Mouse (Mus musculus) forebrain, embryonic 14.5 days (tissue): ENCODE results near the gene Trappc6b. TPM values are rescaled to one million over a fixed set of nuclear protein-coding genes. Genes with fewer than 3 reads are reported as not detected.
"Not testable (repeated sequence)": the region's sequence is repeated elsewhere in the genome, so short reads cannot be mapped to it uniquely, and the experiment has no call there.

Experiments
- ATAC-seq: fragments of 200-750 bp; cut with Nextera tagmentation; 2 replicates; pipeline ENCODE4 v1.8.0; 2017; ENCODE audit warnings: mild to moderate bottlenecking, moderate library complexity
- DNase-seq: peaks from one replicate; pipeline ENCODE4 v3.0.0-alpha.2; 2015; ENCODE audit warnings: low spot score
- H3K27ac ChIP-seq: fragments of 300-500 bp; sonication (generic); 2 replicates; pipeline ENCODE4 v1.5.1; 2014; ENCODE audit warnings: low read depth, mild to moderate bottlenecking, control low read depth, low read length, moderate library complexity
- H3K27me3 ChIP-seq: fragments of 300-500 bp; sonication (generic); replicated peaks from 2 replicates; pipeline ENCODE4 v1.6.1; 2014; ENCODE audit warnings: low read length, control low read depth, mixed read lengths; ENCODE audit not compliant: control insufficient read depth, insufficient read depth
- H3K36me3 ChIP-seq: fragments of 300-500 bp; sonication (generic); 2 replicates; pipeline ENCODE4 v1.6.1; 2014; ENCODE audit warnings: low read length, control low read depth; ENCODE audit not compliant: control insufficient read depth, insufficient read depth
- H3K4me1 ChIP-seq: fragments of 300-500 bp; sonication (generic); 2 replicates; pipeline ENCODE4 v1.6.1; 2014; ENCODE audit warnings: antibody characterized with exemption, low read length, control low read depth; ENCODE audit not compliant: control insufficient read depth, insufficient read depth
- H3K4me2 ChIP-seq: fragments of 300-500 bp; sonication (generic); 2 replicates; pipeline ENCODE4 v1.6.1; 2014; ENCODE audit warnings: mild to moderate bottlenecking, control low read depth, low read length
- H3K4me3 ChIP-seq: fragments of 300-500 bp; sonication (generic); 2 replicates; pipeline ENCODE4 v1.5.1; 2014; ENCODE audit warnings: low read depth, low read length, control low read depth
- H3K9ac ChIP-seq: fragments of 300-500 bp; sonication (generic); 2 replicates; pipeline ENCODE4 v1.6.1; 2014; ENCODE audit warnings: mild to moderate bottlenecking, low read length, control low read depth, moderate library complexity
- H3K9me3 ChIP-seq: fragments of 300-500 bp; sonication (generic); replicated peaks from 2 replicates; pipeline ENCODE4 v1.6.1; 2016; ENCODE audit warnings: low read length, control low read depth, mixed read lengths; ENCODE audit not compliant: control insufficient read depth
- WGBS: fragments of 180-500 bp; shearing (Covaris S2); extraction: QIAGEN DNeasy Blood & Tissue Kit; methylation state at CpG from one replicate; pipeline ENCODE4 v1.1.7; 2014; 5-methylcytosine and 5-hydroxymethylcytosine counted together
- polyA plus RNA-seq: library from polyadenylated mRNA; unstranded; fragments of >200 nt; fragmentation: Nextera tagmentation; extraction: Ambion mirVana; gene quantifications from 2 replicates; pipeline ENCODE4 v1.2.1, GENCODE M21; 2014

Trappc6b gene
- polyA plus RNA-seq, 1 experiment from 2014 or later: 92.8 TPM

- DNase-seq (no peak), ATAC-seq (no peak)
- Histone ChIP-seq H3K36me3 (peaks cover 26% of the 10 kb centered on the region), H3K27ac (peak overlapping the region; percentile 81; the same call in 1 of the 2 replicates), H3K4me2 (peak overlapping the region; percentile 54), H3K4me1 (peaks cover 8% of the 10 kb centered on the region), H3K27me3 (no peaks in the 10 kb centered on the region), H3K9me3 (no peaks in the 10 kb centered on the region), H3K4me3 (peak overlapping the region; percentile 100), H3K9ac (no peak overlapping the region)
- 78% methylated on average over 3 of the region's 3 CpGs for WGBS
These were observed 4.5 kb upstream of the Trappc6b start for GRCm38 (mm10) chr12:59065776-59066175.

GRCm38 (mm10) chr12:59064837-59065236, 3.6 kb upstream of the Trappc6b start:
- Histone ChIP-seq H3K9ac (no peak overlapping the region), H3K27ac (no peak overlapping the region), H3K36me3 (peaks cover 17% of the 10 kb centered on the region), H3K4me2 (no peak overlapping the region), H3K4me1 (peaks cover 12% of the 10 kb centered on the region), H3K27me3 (no peaks in the 10 kb centered on the region), H3K9me3 (no peaks in the 10 kb centered on the region), H3K4me3 (no peak overlapping the region)
- ATAC-seq (no peak), DNase-seq (no peak)
- 90% methylated on average over 8 of the region's 8 CpGs for WGBS

GRCm38 (mm10) chr12:59060322-59060721, 950 bp downstream of the Trappc6b start:
- DNase-seq (peak; percentile 16), ATAC-seq (no peak)
- Histone ChIP-seq H3K27ac (peak overlapping the region; percentile 89; the same call in 1 of the 2 replicates), H3K4me1 (peaks cover 9% of the 10 kb centered on the region), H3K9ac (peak overlapping the region; percentile 91), H3K4me2 (peak overlapping the region; percentile 80), H3K9me3 (no peaks in the 10 kb centered on the region), H3K4me3 (peak overlapping the region; percentile 59), H3K36me3 (peaks cover 3% of the 10 kb centered on the region; the same call in 1 of the 2 replicates), H3K27me3 (no peaks in the 10 kb centered on the region)
- 63% methylated on average over 4 of the region's 4 CpGs for WGBS

GRCm38 (mm10) chr12:59058242-59058641, 3.0 kb downstream of the Trappc6b start:
- WGBS: 84% methylated on average over 5 of the region's 5 CpGs
- not testable (repeated sequence) for ATAC-seq, H3K9me3 ChIP-seq

GRCm38 (mm10) chr12:59056222-59056621, 5.0 kb downstream of the Trappc6b start:
- no peak overlapping the region for H3K9ac ChIP-seq
- WGBS: 97% methylated on average over 11 of the region's 11 CpGs
- H3K4me3 ChIP-seq: no peak overlapping the region
- H3K27me3 ChIP-seq: no peaks in the 10 kb centered on the region
- H3K36me3 ChIP-seq: peaks cover 14% of the 10 kb centered on the region; the same call in 1 of the 2 replicates
- no peaks in the 10 kb centered on the region for H3K9me3 ChIP-seq
- H3K4me2 ChIP-seq: no peak overlapping the region
- no peak for DNase-seq
- H3K4me1 ChIP-seq: peaks cover 9% of the 10 kb centered on the region
- ATAC-seq: no peak
- H3K27ac ChIP-seq: no peak overlapping the region

More at GRCm38 (mm10) chr12:59058242-59058641, 3.0 kb downstream of the Trappc6b start:
- not testable (repeated sequence) for H3K9ac ChIP-seq, H3K27me3 ChIP-seq, H3K4me3 ChIP-seq, DNase-seq, H3K27ac ChIP-seq, H3K4me1 ChIP-seq
- Histone ChIP-seq H3K36me3 (peaks cover 11% of the 10 kb centered on the region; the same call in 1 of the 2 replicates), H3K4me2 (0 out of 2 replicates have a peak overlapping the region, but pooled peaks have one; percentile 5)

GRCm38 (mm10) chr12:59055196-59055850, 5.9 kb downstream of the Trappc6b start:
- Histone ChIP-seq H3K4me3 (no peak overlapping the region), H3K27ac (no peak overlapping the region), H3K27me3 (no peaks in the 10 kb centered on the region), H3K9me3 (no peaks in the 10 kb centered on the region), H3K9ac (no peak overlapping the region), H3K4me1 (peaks cover 9% of the 10 kb centered on the region), H3K36me3 (peaks cover 18% of the 10 kb centered on the region; the same call in 1 of the 2 replicates), H3K4me2 (no peak overlapping the region)
- ATAC-seq (no peak), DNase-seq (no peak)
- 84% methylated on average over 4 of the region's 4 CpGs for WGBS

- no peak for DNase-seq
- peaks cover 28% of the 10 kb centered on the region; the same call in 1 of the 2 replicates for H3K36me3 ChIP-seq
These were observed 7.3 kb downstream of the Trappc6b start for GRCm38 (mm10) chr12:59053976-59054375.

GRCm38 (mm10) chr12:59053166-59053565, 8.1 kb downstream of the Trappc6b start:
- 91% methylated on average over 5 of the region's 5 CpGs for whole genome bisulfite sequencing
- Histone ChIP-seq H3K4me3 (no peak overlapping the region), H3K9me3 (no peaks in the 10 kb centered on the region), H3K27me3 (no peaks in the 10 kb centered on the region), H3K4me2 (no peak overlapping the region), H3K4me1 (no peaks in the 10 kb centered on the region), H3K27ac (no peak overlapping the region), H3K9ac (no peak overlapping the region), H3K36me3 (peaks cover 35% of the 10 kb centered on the region; the same call in 1 of the 2 replicates)
- ATAC-seq: no peak
- no peak for DNase-seq

More at GRCm38 (mm10) chr12:59053976-59054375, 7.3 kb downstream of the Trappc6b start:
- Histone ChIP-seq H3K4me3 (no peak overlapping the region), H3K27me3 (no peaks in the 10 kb centered on the region), H3K4me2 (no peak overlapping the region), H3K27ac (no peak overlapping the region), H3K9me3 (no peaks in the 10 kb centered on the region), H3K4me1 (no peaks in the 10 kb centered on the region), H3K9ac (no peak overlapping the region)
- ATAC-seq: no peak

GRCm38 (mm10) chr12:59052470-59052869, 8.8 kb downstream of the Trappc6b start:
- H3K4me3 ChIP-seq: no peak overlapping the region
- H3K4me1 ChIP-seq: no peaks in the 10 kb centered on the region
- no peak overlapping the region for H3K9ac ChIP-seq
- DNase-seq: no peak
- H3K27ac ChIP-seq: no peak overlapping the region
- no peaks in the 10 kb centered on the region for H3K9me3 ChIP-seq
- no peaks in the 10 kb centered on the region for H3K27me3 ChIP-seq
- ATAC-seq: no peak
- WGBS: 93% methylated on average over 3 of the region's 3 CpGs
- H3K36me3 ChIP-seq: peaks cover 38% of the 10 kb centered on the region; the same call in 1 of the 2 replicates
- H3K4me2 ChIP-seq: no peak overlapping the region
